Mouse (Mus musculus): ENCODE measurements around the gene Fgfr2.

DNA sequence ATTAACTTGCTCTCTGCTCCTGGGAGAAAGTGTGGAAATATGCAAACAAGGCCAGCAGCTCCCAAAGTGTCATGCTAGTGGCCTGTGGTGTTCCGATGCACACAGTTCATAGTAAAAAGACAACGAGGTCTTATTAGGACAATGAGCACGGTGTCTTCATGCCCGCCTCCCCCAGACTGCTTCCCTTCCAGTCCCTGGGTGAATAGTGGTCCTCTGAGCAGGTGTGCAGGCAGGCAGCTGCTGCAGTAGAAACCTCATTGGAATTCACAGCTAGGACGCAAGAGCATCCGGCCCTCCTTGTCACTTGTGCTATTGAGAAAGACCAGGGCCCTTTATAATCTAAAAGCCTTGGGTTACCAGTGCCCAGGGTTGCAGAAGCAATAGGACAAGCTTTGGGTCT, 2409.8 kb downstream of the Fgfr2 start:
- no peak for TF ChIP-seq CTCF (IDR thresholded peaks at IDR 0.05)
- TF ChIP-seq EP300 (IDR thresholded peaks at IDR 0.05) = no peak
